Mouse (Mus musculus): Measurements from ENCODE around the gene Atf2. TPM values are rescaled to one million over a fixed set of nuclear protein-coding genes. Genes with fewer than 3 reads are reported as not detected.
A peak's percentile ranks its signal among the peaks of the same experiment; 100 is the strongest.
"Not testable (repeated sequence)": the region's sequence is repeated elsewhere in the genome, so short reads cannot be mapped to it uniquely, and the experiment has no call there.

Gene Atf2
- polyA plus RNA-seq, 1 experiment from 2014 or later: 28.4 TPM

GRCm38 (mm10) chr2:73807609-73808008 is 84.8 kb downstream of the Atf2 start:
- no peak overlapping the region for H3K27ac ChIP-seq (ENCODE audit: low read length)
- WGBS: 80% methylated on average over 8 of the region's 8 CpGs
- no peak overlapping the region for H3K4me3 ChIP-seq (ENCODE audit: low read depth, low read length)
- H3K27me3 ChIP-seq (replicated peaks; ENCODE audit: insufficient read depth, low read length): no peaks in the 10 kb centered on the region
- DNase-seq (ENCODE audit: low spot score) (no peak), ATAC-seq (no peak)
- TF ChIP-seq CTCF (IDR thresholded peaks at IDR 0.05) (no peak), EP300 (IDR thresholded peaks at IDR 0.05) (no peak)
- H3K9me3 ChIP-seq (ENCODE audit: low read length): no peaks in the 10 kb centered on the region
- H3K4me2 ChIP-seq (replicated peaks; ENCODE audit: low read depth, low read length): no peak overlapping the region
- H3K9ac ChIP-seq (replicated peaks; ENCODE audit: low read depth): no peak overlapping the region
- H3K36me3 ChIP-seq (ENCODE audit: insufficient read depth, low read length): no peaks in the 10 kb centered on the region
- no peaks in the 10 kb centered on the region for H3K4me1 ChIP-seq (ENCODE audit: insufficient read depth, low read depth, low read length)

- not testable (repeated sequence) for DNase-seq (ENCODE audit: low spot score); H3K36me3 ChIP-seq (ENCODE audit: insufficient read depth, low read length); H3K27me3 ChIP-seq (replicated peaks; ENCODE audit: insufficient read depth, low read length); H3K4me1 ChIP-seq (ENCODE audit: insufficient read depth, low read depth, low read length); H3K4me3 ChIP-seq (ENCODE audit: low read depth, low read length); ATAC-seq; H3K4me2 ChIP-seq (replicated peaks; ENCODE audit: low read depth, low read length); H3K9ac ChIP-seq (replicated peaks; ENCODE audit: low read depth); H3K9me3 ChIP-seq (ENCODE audit: low read length); H3K27ac ChIP-seq (ENCODE audit: low read length)
- 91% methylated on average over 9 of the region's 9 CpGs for WGBS
These were observed 92.3 kb downstream of the Atf2 start for GRCm38 (mm10) chr2:73800127-73800526.

- no peak for DNase-seq (ENCODE audit: low spot score)
- no peak for TF ChIP-seq CTCF (IDR thresholded peaks at IDR 0.05)
- TF ChIP-seq EP300 (IDR thresholded peaks at IDR 0.05): no peak
- no peak for ATAC-seq
These were observed 93.7 kb downstream of the Atf2 start for GRCm38 (mm10) chr2:73798786-73799185.

GRCm38 (mm10) chr2:73798136-73798535 is 94.3 kb downstream of the Atf2 start:
- Histone ChIP-seq H3K4me2 (replicated peaks; ENCODE audit: low read depth, low read length) (no peak overlapping the region), H3K27ac (ENCODE audit: low read length) (no peak overlapping the region), H3K36me3 (ENCODE audit: insufficient read depth, low read length) (no peaks in the 10 kb centered on the region), H3K4me3 (ENCODE audit: low read depth, low read length) (no peak overlapping the region), H3K4me1 (ENCODE audit: insufficient read depth, low read depth, low read length) (no peaks in the 10 kb centered on the region), H3K9me3 (ENCODE audit: low read length) (no peaks in the 10 kb centered on the region), H3K27me3 (replicated peaks; ENCODE audit: insufficient read depth, low read length) (no peaks in the 10 kb centered on the region), H3K9ac (replicated peaks; ENCODE audit: low read depth) (no peak overlapping the region)
- ATAC-seq (no peak), DNase-seq (ENCODE audit: low spot score) (no peak)
- 52% methylated on average over 4 of the region's 4 CpGs for WGBS
- TF ChIP-seq EP300 (IDR thresholded peaks at IDR 0.05) (no peak), CTCF (IDR thresholded peaks at IDR 0.05) (no peak)

More at GRCm38 (mm10) chr2:73798786-73799185, 93.7 kb downstream of the Atf2 start:
- Histone ChIP-seq H3K27me3 (replicated peaks; ENCODE audit: insufficient read depth, low read length) (no peaks in the 10 kb centered on the region), H3K4me2 (replicated peaks; ENCODE audit: low read depth, low read length) (no peak overlapping the region), H3K36me3 (ENCODE audit: insufficient read depth, low read length) (no peaks in the 10 kb centered on the region), H3K9me3 (ENCODE audit: low read length) (no peaks in the 10 kb centered on the region), H3K9ac (replicated peaks; ENCODE audit: low read depth) (no peak overlapping the region), H3K4me3 (ENCODE audit: low read depth, low read length) (no peak overlapping the region), H3K4me1 (ENCODE audit: insufficient read depth, low read depth, low read length) (no peaks in the 10 kb centered on the region), H3K27ac (ENCODE audit: low read length) (no peak overlapping the region)
- 48% methylated on average over 5 of the region's 5 CpGs for WGBS

GRCm38 (mm10) chr2:73791846-73792630 is 100.4 kb downstream of the Atf2 start:
- Histone ChIP-seq H3K4me1 (ENCODE audit: insufficient read depth, low read depth, low read length) (no peaks in the 10 kb centered on the region), H3K4me2 (replicated peaks; ENCODE audit: low read depth, low read length) (no peak overlapping the region)
- WGBS: 48% methylated on average over 19 of the region's 19 CpGs

GRCm38 (mm10) chr2:73790332-73790731 is 102.1 kb downstream of the Atf2 start:
- H3K27ac ChIP-seq (ENCODE audit: low read length): no peak overlapping the region
- H3K36me3 ChIP-seq (ENCODE audit: insufficient read depth, low read length): no peaks in the 10 kb centered on the region
- H3K4me1 ChIP-seq (ENCODE audit: insufficient read depth, low read depth, low read length): no peaks in the 10 kb centered on the region
- TF ChIP-seq CTCF (IDR thresholded peaks at IDR 0.05): no peak
- TF ChIP-seq EP300 (IDR thresholded peaks at IDR 0.05): no peak
- ATAC-seq: no peak
- no peak overlapping the region for H3K4me2 ChIP-seq (replicated peaks; ENCODE audit: low read depth, low read length)
- 28% methylated on average over 2 of the region's 2 CpGs for WGBS
- no peak for DNase-seq (ENCODE audit: low spot score)
- H3K4me3 ChIP-seq (ENCODE audit: low read depth, low read length): no peak overlapping the region
- no peaks in the 10 kb centered on the region for H3K27me3 ChIP-seq (replicated peaks; ENCODE audit: insufficient read depth, low read length)
- H3K9ac ChIP-seq (replicated peaks; ENCODE audit: low read depth): no peak overlapping the region
- no peaks in the 10 kb centered on the region for H3K9me3 ChIP-seq (ENCODE audit: low read length)

More at GRCm38 (mm10) chr2:73791846-73792630, 100.4 kb downstream of the Atf2 start:
- Histone ChIP-seq H3K27me3 (replicated peaks; ENCODE audit: insufficient read depth, low read length) (no peaks in the 10 kb centered on the region), H3K9me3 (ENCODE audit: low read length) (no peaks in the 10 kb centered on the region), H3K4me3 (ENCODE audit: low read depth, low read length) (no peak overlapping the region), H3K27ac (ENCODE audit: low read length) (no peak overlapping the region), H3K36me3 (ENCODE audit: insufficient read depth, low read length) (no peaks in the 10 kb centered on the region), H3K9ac (replicated peaks; ENCODE audit: low read depth) (no peak overlapping the region)
- DNase-seq (ENCODE audit: low spot score): peak; percentile 9
- ATAC-seq: no peak
- TF ChIP-seq CTCF (IDR thresholded peaks at IDR 0.05): peak; percentile 62
- no peak for TF ChIP-seq EP300 (IDR thresholded peaks at IDR 0.05)
